Mouse (Mus musculus): ENCODE measurements around the gene Rabep2.
"Not testable (repeated sequence)": the region's sequence is repeated elsewhere in the genome, so short reads cannot be mapped to it uniquely, and the experiment has no call there.

Rabep2 gene

DNA sequence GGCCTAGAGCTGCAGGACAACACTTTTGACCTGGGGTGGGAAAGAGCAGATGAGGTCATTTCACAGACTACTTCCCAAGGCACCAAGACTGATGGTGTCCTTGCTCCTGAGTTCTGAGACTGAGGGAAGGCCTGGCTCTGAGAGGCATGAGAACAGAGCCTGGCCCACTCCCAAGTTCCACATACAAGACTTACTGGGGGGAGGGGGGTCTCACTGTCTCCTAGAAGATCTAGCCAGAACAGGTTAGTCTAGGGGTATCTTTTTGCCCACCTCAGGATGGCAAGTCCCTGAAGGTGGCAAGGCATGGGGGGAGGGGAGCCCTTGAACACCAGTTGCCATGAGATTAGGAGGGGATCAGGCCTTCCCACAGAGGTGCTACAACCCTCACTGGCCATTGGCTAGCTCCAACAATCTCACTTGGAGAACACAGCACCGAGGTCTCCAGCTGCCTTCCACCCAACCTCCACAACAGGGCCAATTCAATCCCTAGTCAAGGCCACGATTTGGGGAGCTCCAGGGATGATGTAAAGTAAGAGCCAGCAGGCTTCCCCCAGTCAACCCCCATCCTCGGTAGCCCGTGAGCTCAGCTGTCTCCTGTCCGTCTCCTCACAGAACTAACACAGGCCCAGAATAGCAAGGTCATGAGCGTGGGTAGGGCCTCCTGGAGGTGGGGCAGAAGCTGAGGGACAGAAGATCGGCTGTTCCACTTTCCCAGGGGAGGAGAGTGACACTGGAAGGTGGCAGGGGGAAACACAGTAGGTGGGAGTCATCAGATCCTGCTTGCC, 36.9 kb downstream of the Rabep2 start:
- no peak for DNase-seq

DNA sequence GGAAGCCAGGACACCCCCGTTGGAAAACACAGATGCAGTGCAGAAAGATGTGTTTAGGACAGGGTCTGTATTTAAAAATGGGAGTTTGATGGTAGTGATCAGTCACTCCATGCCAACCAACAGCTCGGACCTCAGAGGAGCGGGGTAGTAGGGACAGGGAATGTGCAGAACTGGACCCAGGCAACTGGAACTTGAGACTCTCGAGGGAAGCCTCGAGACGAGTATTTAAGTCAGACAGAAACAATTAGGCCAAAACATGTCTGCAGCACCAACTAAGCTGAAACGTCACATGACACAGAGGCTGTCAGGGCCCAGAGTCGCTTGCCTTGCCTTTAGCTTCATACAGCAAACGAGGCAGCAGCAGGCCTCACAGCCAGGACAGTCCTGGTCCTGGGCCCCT, 37.6 kb downstream of the Rabep2 start:
- DNase-seq = no peak

DNA sequence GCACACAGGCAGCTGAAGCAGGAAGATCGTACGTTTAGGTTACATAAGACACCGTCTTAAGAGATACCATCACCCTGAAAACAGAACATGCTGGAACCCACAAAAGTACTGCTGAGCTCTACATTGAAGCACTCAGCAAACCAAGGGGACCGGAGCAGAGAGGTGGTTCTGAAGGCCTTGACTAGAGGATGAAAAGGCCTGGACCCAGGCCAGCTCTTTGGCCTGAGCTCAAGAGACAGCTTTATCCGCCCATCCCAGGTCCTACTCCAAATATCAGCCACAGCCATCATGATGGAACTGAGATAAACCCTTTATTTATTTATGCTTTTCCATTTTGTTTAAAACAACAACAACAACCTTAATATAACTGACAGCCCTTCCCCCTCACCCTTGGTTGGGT, 38.1 kb downstream of the Rabep2 start:
- DNase-seq = no peak

DNA sequence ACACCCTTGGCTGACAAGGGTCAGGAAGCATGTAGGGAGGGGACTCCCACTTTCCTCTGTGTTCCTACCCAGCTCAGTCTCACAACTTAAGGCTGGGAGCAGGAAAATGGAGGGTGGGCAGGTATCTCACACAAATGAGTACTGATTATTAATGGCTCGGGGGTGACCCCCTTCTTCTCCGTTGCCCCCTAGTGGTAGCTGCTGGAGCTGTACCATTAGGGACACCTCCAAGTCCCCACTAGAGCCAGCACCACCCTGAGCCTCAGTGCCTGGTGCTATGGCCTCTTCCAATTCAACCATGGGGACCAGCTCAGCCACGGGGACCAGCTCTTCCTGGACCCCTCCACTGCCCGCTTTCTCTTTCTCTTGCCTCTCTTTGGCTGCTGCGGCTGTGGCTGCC, 38.7 kb downstream of the Rabep2 start:
- DNase-seq = peak; percentile 17 to 75

- no peak for DNase-seq
Observed at GRCm38 (mm10) chr7:126467834-126468627, 39.5 kb downstream of the Rabep2 start.

- no peak for DNase-seq
Observed at GRCm38 (mm10) chr7:126470077-126470476, 41.5 kb downstream of the Rabep2 start.

GRCm38 (mm10) chr7:126471361-126471760, 42.8 kb downstream of the Rabep2 start:
- DNase-seq = no peak

DNA sequence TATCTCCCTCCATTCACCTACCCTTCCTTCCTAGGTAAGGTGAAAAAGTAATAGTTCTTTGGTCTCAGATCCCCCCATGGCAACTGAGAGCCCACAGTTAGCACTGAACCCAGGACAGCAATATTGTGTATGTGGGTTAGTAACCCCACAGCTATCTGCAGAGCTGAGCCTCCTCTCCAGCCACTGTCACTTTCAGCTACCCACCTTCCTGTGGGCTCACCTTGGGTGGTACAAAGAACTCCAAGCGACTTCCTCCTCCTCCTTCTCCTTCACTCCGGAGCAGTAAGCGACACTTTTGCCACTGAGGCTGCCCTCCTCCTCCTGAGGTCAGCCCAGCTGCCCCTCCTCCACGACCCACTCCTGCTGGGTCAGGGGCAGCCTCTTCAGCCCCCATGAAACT, 43.3 kb downstream of the Rabep2 start:
- no peak for DNase-seq

DNA sequence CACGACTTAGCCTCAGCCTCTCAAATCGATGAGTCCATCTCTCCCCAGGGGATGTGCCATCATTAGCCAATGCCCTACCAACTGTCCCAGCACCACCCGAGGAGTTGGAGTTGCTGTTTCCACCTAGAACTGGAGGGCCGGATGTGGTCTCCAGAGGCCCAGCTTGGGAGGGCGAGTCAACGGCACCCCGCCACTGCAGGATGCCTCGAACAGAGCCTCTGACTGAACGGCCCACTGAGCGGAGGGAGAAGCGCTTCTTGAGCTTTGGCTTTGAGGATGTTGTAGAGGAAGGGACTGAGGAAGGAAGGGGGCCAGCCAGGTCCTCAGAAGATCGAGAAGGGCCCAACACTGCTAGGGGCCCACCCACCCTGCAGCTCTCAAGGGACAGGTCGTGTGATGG, 43.7 kb downstream of the Rabep2 start:
- no peak for DNase-seq

DNA sequence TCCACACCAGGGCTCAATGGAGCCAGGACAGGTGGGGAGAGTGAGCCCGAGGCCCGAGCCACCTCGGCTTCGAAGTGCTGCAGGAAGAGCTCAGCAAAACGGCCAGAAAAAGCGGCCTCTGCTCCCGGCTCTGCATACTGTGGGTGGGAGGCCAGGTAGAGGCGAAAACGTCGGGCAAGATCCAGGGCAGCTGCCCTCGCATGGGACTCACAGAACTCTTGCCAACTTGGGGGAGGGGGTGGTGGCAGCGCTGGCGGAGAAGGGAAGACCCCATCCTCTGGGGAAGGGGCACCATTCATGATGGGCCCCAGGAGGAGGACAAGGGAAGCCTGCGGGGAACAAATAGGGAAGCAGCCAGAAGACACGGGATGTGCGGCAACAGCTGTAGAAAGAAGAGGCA, 44.2 kb downstream of the Rabep2 start:
- DNase-seq = no peak

DNA sequence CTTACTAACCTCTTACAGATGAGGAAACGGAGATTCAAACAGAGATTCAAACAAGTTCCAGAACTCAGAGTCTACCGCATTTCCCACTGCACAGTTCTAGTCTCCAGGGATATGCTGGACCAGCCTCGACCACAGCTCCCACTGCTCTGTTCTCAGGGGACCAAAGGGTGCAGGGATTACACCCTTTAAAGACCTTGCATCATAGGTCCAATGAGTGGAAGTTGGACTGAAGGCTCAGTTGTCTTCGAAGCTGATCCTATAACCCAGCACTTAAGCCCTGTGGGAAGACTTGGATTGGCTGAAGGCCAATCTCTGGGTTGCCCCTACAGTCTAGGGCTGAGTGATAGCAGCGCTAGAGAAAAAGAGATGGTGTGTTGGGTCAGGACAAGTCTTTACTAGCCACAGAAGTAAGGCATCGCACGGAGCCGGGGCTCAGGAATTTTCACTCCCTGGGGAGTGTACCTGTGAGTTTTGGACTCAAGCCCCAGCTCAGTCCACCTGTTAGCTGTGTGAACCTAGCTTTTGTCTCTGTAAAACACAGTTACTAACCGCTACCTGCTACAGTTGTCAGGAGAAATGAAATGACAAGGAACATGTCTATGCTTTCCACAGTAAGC, 45.0 kb downstream of the Rabep2 start:
- DNase-seq = no peak

- DNase-seq = peak in 1 of 2 experiments; percentile 5
Observed at GRCm38 (mm10) chr7:126474486-126474955, 46.0 kb downstream of the Rabep2 start.

DNA sequence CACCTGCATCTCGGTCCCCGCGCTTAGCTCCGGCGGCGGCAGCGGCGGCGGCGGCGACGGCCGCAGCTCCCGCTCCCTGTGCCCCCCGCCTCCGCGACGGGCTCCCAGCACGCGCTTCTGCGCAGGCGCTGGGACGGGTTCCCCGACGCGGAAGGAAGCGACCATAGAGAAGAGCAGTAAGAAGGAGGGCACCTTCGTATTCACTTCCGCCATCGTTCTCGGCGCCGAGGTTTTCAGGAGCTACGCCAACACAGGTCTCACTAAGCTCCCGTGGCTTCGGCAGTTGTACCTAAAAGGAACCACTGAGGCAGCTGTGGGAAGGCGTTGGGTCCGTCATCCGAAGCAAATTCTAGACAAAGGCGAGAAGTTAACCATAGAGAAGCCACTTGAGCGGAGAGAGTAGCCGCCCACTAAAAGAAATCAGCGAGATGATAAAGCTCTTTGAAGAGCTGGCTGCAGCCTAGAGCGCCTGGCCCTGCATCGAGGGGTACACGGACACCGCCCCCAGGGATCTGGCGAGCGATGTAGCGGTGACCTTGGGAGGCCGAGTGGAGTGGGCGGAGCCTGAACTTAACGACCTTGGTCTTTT, 46.5 kb downstream of the Rabep2 start, which contains the start of gene Sh2b1:
Sh2b1 (minus strand) TSS at position 432 of the 589 bp plus-strand sequence.
- peak; percentile 92 for DNase-seq

- DNase-seq = no peak
Observed at GRCm38 (mm10) chr7:126481699-126482098, 53.1 kb downstream of the Rabep2 start.

GRCm38 (mm10) chr7:126482392-126482871, 53.9 kb downstream of the Rabep2 start:
- peak; percentile 95 to 97 for DNase-seq

GRCm38 (mm10) chr7:126487052-126487483, 58.5 kb downstream of the Rabep2 start, which contains the start of gene Tufm:
Gene Tufm (plus strand): TSS chr7:126487361.
- DNase-seq = peak; percentile 97 to 98

GRCm38 (mm10) chr7:126487617-126488385, 59.2 kb downstream of the Rabep2 start:
- DNase-seq = not testable (repeated sequence)

GRCm38 (mm10) chr7:126491005-126491404, 62.4 kb downstream of the Rabep2 start:
- DNase-seq = no peak

- no peak for DNase-seq
Observed at GRCm38 (mm10) chr7:126491973-126492372, 63.4 kb downstream of the Rabep2 start.

DNA sequence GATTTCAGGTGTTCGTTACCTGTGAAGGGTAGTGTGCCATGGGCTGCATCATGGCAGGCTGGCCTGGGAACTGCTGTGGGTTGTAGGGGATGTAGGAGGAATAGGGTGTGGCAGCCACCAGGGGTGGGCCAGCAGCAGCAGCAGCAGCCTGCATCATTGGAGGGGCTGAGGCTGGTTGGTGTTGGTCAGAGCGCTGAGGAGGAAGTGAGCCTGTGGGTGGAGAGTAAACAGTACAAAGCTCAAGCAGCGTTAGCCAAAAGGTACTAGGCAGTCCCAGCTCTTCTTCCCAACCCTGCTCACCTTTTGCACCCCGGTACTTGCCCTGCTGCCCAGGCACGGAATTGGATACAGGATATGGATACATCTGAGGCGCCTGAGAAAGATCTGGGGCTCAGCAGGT, 65.6 kb downstream of the Rabep2 start:
- DNase-seq = no peak

DNA sequence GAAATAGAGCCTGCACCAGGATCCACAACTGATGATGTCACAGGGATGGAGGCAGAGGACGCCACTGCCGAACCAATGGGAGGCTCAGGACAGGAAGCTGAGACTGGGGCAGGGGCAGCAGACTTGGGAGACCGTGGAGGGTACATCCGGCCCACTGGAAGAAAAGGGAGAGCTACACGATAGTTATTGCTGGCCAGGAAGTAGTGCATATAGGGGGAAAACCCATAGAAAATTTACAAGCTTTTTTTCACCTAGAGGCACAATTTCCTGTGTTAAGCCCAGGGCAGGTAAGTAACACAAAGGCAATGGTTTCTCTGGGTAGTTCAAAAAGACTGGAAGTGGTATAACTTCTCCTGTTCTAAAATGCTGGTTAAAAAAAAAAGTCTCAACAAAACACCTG, 67.9 kb downstream of the Rabep2 start:
- DNase-seq = no peak

DNA sequence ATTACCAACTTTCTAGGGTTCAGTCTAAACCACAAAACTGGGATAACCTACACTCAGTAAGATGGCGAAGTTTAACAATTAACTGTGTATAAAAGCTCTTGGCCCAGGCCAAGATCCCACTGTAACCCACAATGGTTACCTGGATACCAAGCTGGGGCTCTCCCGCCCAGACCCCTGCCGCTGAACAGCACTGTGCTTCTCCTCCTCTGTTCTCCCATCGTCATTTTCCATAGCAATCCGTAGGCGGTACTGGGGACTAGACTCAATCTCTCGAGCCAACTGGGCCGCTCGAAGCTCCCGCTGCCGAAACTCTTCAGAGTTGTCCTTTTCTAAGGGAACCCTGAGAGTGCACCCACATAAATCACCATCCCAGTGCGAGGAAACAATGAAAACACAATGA, 69.4 kb downstream of the Rabep2 start:
- no peak for DNase-seq

Data from kidney, postnatal 36 days (tissue).